Mouse (Mus musculus) gonadal fat pad, adult 2 months (tissue): Measurements from ENCODE around the gene Clca2. TPM values are rescaled to one million over a fixed set of nuclear protein-coding genes. Genes with fewer than 3 reads are reported as not detected.

ENCODE experiments used
- DNase-seq: peaks from one replicate; pipeline ENCODE4 v3.0.0-alpha.2; 2012; ENCODE audit warnings: low read depth
- polyA plus RNA-seq: library from polyadenylated mRNA; depleted of rRNA; stranded (reverse); fragments of >200 nt; gene quantifications from 2 replicates; pipeline ENCODE4 v1.2.3, GENCODE M21; 2012; rRNA removed

Clca2 gene
- 0.63 and 0.96 TPM in 2 replicates for polyA plus RNA-seq

DNA sequence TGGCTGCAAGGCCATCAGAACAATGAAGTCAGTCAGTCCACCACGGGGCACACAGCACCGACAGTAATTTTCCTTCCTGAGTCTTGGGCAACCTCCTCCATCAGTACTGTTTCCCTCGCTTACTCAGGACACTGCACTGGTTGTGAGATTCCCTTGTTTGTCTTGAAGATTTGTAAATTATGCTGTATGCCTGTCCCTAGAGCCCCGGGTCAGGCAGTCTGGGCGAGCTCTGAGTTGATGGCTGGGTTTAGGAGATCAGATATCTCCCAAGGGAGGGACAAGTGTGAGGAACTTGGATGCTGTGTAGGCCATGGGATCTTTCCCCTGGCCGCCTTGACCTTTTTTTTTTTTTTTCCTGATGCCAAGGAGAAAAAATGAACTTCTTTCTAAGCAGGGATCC, at the start of gene Clca2:
TSS of gene Clca2 (minus strand) at position 153 of the 400 bp plus-strand sequence.
- no peak for DNase-seq

DNA sequence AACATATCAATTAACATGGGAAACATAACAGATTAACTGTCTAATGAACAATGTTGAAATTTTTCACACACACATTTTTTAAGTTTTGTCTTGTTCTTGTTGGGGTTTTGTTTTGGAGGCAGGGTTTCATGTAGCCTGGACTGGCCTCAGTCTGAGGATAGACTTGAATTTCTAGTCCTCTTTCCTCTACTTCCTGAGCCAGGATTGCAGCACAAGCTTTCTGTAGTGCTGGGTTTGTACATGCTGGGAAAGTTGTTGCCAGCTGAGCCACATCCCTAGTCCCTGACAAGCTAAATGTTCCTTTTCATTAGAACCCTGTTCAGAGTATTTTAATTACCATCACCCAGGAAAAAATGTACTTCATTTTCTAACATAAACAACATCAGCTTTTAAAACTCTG, 48.7 kb upstream of the Clca2 start:
- peak; percentile 70 for DNase-seq

DNA sequence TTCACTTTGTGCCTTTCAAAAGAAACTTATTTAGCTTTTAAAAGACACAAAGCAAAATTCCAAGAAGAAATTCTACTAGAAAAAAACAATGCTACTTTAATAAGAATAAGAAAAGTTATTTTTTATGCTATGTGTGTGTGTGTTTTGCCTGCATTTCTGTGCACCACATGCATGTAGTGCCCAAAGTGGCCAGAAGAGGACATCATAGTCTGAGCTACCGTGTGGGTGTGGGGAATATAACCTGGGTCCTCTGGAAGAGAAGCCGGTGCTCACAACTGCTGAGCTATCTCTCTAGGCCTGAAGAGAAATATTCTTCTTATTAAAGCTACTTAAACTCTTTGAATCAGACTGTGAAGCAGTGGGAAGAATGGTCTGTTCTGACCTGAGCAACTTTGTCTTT, 48.2 kb upstream of the Clca2 start:
- no peak for DNase-seq

DNA sequence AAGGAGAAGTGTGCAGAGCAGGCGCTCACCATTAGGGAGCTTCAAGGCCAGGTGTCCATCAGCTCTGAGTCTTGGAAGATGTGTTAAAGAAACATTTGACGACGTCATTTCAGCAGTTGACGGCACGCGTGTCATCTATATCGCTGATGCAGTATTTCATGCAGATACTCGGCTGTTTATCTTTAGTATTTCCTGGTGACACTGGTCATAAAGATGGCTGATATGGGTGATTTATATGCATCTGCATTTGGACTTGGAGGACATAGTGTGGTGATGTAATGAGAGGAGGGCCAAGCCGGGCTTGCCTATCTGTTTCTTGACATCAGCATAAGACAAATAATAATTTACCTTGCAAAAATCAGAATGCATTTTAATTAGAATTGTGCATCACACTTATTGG, 47.6 kb upstream of the Clca2 start:
- DNase-seq: no peak

DNA sequence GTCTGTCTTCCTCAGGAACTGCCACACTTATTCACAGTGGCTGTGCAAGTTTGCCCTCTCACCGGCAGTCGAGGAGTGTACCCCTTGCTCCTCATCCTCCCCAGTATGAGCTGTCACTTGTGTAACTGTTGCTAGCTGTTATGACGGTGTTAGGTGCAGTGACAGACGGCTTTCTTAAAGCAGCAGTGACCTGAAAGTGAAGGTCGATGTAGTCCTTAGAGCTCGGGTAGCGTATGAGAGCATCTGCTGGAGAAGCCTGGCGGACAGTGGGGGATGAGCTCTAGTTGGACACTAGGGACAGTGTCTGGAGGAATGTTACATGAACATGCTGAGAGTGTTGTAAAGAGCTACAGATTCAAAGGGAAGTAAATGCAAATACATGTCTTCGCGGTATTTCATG, 44.6 kb upstream of the Clca2 start:
- no peak for DNase-seq

DNA sequence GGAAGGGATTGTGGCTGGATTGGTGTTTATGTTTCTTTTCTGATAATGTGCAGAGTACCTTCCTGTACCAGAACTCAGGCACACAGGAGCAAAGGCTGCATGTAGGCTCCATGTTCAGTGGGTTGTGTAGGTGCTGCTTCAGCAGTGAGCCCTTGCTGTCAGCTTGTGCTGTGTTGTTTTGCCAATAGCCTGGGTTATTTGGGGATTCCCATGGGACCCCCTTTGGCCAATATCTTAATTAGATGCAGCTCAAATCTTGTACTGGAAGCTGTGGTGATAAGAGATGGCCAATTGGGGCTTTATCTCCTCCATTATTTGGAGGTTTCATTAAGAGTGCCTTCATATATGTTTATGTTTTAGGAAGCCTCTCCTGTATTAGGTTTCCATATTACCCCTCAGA, 43.7 kb upstream of the Clca2 start:
- DNase-seq: no peak

DNA sequence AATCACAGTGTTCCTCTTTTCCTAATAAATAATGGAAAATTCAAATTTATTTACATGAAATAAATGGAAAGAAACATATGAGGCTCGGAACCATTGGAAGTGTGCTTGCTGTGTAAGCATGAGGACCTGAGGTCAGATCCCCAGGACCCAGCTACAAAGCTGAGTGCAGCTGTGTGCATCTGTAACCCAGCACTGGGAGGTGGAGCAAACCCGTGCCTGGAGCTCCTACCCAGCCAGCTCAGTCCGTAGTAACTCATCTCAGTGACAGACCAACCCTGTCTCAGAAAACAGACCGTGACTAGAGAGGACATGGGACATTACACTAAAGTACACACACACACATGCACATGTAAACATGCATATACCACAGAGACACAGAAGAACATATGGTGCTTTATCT, 41.0 kb upstream of the Clca2 start:
- no peak for DNase-seq

DNA sequence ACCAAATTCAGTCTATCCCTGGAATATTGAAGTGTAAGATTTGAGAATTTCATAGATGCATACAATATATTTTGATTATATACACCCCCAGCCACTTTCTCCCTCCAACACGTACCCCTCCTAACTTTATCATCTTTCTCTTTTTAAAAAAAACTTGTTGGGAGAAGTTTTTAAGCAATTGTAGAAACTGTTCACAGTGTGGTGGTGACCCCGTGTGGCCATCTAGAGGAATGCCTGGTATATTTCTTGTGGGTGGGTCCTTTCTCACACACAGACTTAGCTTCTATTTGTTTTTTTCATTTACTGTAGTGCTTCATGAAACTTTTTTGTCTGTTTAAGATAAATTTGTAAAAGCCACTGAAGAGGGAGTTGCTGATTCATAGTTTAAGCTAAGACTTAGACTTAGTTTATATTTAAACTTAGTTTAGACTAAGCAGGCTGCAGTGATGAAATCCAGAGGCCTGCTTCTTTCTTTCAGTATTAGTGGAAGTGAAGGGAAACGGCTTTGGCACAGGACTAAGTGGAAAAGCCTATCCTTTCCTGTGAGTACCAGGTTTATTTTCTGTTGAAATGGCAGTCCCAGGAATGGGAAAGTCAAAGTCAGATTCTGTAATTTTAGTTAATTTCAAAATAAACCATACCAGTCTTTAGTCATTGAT, 32.1 kb upstream of the Clca2 start:
- DNase-seq: no peak

DNA sequence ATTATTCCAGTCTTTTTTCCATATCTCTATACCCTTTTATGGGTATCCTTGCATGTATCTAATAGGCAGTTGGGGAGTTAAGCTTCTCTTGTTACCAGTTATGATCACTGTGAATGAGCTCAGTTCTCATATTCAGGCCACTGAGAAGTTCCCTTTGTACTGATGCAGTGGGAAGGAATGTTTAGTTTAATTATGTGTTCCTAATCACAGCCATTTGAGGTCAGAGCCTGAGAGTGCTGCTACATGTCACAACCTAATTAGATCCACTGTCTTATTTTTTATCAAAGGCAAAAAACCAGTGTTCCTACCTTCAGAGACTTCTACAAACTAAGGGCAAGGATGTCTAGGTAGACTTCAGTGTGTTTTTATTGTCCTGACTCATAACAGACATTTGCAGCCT, 30.1 kb upstream of the Clca2 start:
- DNase-seq: no peak

DNA sequence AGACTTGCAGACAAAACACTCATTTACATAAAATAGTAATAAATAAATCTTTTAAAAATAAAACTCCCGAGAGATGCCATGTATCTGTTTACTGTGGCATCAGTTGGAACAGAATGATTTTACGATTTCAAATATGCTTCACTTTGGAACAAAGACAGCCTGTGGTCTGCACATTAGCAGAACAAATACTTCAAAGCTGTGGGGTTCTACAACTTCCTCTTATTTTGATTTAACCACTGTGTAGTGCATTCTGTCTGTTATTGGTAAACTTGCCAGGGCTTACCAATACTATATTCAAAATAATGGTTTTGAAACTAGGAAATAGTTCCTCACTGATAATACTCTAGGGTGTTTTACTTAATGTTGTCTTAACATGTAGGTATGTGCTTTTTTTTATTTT, 27.4 kb upstream of the Clca2 start:
- DNase-seq: no peak

DNA sequence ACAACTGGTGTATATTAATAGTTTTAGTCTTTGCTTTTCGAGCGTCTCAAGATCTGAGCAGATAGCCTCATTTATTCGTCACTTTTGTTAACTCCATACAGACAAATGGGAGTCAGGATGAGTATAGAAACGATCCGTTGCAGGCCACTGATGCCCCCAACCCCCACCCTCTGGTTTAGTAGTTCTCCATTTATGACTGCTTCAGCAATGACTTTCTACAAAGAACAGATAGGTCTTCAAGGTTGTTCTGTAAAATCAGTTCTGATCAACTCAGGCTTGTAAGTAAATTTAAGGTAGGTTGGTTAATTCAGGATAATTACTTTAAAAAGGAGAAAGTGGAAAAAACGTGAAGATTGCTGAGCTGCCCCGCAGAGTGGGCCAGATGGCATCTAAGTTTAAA, 20.2 kb upstream of the Clca2 start:
- no peak for DNase-seq

DNA sequence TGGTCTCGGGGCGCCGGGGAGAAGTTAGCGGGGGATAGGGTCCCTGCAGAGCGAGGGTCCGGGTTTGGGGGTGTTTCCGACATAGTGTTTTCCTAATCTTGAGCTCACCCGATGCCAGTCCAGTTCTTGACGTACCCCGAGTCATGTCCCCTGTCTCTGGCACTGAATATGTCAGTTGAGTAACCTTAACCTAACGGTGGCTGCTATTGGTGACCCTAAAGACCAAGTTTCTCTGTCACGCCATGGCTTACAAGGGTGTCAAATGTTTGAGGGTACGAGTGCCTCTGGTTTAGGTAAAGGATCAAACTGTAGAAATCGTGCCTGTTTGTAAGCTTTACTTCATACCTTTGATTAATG, 19.7 kb upstream of the Clca2 start:
- DNase-seq: no peak

DNA sequence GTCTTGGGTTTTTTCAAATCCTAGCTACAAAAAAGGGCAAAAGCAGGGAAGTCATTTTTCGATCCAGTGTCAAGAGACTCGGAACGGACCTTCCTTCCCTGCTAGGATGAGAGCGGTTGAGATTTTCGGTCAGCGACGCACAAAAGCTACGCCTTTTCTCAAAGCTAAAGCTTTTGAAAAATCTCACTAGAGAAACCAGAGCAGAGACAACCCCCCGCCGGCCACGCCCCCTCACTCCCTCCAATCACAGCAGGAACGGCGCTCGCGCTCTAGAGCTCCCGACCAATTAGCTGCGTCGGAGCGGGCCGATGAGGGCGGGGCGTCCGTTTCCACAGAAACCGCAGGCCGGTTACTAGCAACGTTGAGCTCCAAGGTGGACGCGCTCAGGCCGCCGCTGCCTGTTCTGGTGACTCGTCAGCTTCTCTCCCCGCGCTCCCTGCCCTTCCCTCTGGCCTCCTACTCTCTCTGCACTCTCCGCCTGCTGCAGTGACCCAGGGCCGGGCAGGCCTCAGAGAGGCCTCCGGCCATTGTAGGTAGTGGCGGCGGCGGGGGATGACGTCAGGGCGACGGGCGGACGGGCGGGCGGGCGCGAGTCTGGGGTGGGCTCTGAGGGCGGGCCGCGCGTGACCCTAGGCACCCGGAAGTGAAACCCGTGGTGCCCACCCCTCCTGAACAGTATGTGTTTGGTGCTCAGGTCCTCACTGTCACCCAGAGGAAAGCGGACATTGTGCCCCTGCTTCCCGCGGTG, 19.2 kb upstream of the Clca2 start, which contains the start of gene Odf2l:
TSS of gene Odf2l (plus strand) at position 335 of the 748 bp plus-strand sequence.
- no peak for DNase-seq

DNA sequence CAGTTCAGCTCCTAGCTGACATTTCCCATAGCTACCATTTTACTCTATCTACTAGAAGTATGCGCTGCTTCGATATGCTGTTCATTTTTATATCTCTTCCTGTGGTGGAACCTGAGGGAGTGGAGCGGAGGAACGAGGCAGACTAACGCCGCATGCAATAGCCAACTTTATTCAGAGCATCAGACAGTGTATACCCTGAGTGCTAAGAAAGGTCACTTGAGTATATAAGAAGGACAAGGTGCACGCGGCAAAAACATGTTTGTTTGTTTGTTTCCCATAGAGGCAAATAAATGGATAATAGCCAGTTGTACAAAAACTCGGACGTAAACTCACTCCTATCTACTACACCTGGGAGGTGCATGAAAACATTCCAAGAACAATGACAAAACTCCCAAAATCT, 18.4 kb upstream of the Clca2 start:
- no peak for DNase-seq

DNA sequence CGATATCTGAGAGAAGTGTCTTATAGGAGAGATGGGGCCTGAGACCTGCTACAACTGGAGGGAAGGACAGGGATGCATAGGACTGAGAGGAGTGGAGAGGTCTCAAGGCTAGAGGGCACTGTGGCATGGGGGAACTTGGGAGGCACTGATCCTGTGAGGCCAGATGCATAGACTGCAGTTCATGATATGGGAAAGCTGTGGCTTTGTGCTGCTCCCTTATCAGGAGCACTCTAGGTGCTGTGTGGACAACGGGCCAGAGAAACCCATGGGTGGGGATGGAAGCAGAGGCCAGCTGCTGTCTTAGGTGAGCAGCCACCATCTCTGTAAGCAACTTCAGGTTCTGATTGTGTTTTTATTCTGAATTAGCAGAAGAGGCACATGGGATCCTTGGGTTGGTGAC, 15.9 kb upstream of the Clca2 start:
- DNase-seq: no peak

DNA sequence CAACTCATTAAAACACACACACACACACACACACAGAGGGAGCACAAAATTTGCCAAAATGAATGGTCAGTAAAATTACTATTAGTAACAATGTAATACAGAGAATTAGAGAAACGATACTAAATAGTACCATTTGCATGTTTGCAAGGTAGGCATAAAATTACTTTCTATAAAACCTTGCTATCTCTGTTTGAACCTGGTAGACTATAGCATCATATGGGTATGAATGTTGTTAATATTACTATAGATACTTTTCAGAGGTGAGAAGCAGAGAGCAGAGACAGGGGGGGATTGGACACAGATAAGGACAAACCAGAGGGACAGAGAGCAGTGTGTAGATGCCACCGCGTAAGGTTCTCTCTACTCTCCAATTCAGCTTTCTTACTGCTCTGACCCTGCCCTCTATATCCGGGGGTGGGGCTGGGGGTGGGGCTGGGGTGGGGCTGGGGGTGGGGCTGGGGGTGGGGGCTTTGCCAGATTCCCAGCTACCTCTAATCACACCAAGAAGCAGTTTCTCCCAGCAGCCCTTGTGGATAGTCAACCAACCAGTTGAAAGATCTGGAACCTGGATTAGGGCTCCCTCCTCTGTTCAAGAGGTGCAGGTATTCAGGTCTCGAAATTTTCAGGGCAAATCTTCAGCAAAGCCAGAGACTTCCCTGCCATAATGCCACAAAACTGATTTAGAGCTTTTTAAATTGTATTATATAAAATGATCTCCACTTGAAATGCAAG, 6.7 kb upstream of the Clca2 start:
- no peak for DNase-seq

DNA sequence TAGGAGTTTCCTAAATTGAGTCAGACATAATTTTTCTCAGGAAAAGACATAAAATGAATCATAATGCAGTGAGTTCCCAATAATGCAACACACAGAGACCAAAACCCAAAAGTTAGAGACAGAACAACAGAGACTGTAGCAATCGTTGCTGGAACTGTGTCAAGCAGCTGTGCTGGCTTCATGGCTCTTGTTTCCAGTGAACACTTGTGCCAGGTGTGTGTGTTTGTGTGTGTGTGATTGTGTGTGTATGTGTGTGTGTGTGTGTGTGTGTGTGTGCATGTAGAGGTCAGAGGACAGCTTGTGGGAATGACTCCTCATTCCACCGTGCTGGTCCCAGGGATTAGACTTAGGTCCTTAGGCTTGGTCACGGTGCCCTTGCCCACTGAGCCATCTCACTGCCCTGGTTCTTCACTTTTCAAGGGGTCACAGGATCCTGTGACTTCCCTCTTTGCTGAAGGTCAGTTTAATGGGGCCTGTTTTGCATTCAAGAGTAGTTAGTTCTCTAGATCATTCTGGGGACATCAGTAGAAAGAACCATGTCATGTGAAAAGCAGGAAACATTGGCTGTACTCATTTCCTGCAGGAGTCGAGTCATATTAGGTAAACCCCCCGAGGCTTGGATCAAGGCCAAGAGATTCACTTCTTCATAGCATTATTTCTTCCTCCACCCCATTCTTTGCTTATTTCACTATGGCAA, 6.0 kb upstream of the Clca2 start:
- no peak for DNase-seq

DNA sequence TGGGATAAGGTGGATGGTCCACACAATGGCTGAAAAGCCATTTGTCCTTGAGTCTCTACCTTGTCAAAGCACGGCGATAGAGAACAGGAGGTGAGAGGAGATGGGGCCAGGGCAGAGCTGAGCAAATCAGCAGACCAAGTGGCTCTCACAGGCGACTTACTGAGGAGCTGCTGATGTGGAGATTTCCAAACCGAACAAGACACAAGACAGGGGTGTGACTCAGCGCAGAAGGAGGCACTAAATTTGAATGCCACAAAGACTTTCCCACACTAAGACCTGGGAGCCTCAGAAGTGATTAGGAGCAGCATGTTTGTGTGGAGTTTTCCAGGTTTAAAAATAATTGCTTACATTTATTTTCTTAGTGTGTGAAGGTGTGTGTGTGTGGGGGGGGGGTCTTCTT, 4.5 kb upstream of the Clca2 start:
- DNase-seq: no peak

DNA sequence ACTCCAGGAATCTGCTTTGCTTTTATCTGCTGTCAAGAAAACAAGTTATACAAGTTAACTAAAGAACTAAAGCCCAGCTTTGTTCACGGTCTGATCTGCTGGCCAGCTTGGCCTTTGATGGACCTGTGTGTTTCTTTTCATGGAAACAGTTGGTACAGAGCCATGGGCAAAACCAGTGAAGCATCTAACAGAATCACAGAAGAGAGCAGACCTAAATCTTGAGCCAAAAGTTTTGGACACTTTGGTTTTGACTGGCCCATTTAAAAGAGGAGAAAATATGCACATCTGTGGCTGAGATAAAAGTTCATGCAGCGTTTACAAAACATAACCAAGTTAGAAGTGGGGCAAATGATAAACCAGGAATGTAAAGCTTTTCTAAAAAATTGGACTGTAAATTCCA, 4.1 kb upstream of the Clca2 start:
- DNase-seq: no peak

DNA sequence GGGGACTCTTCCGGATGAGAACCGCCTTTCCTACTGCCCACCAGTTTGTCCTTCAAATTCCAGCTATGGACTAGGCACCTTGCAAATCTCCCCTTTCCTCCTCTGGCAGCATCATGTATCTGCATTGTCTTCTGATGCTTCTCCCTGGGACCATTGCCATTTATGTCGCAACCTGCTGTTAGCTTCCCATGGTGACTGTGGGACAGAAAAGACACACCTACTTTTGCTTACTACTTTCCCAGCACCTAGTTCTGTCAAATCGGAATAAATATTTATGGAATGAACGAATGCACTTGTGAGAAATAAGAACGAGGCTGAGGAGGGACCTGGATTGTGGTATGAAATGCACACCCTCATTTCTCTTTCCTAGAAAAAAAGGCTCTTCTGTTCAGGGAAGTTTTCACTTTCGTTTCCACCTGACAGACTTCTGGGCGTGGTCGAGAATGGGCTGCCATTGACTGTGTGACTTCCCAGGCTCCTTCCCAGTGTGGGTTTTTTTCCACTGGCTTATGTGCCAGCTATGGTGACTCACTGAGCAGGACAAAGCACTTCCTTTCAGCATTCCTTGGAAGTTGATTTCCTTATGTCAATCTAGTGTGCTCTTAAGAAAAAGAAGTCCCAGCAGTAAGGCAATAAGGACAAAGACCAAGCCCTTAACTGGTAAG, 2.8 kb upstream of the Clca2 start:
- DNase-seq: peak; percentile 84

DNA sequence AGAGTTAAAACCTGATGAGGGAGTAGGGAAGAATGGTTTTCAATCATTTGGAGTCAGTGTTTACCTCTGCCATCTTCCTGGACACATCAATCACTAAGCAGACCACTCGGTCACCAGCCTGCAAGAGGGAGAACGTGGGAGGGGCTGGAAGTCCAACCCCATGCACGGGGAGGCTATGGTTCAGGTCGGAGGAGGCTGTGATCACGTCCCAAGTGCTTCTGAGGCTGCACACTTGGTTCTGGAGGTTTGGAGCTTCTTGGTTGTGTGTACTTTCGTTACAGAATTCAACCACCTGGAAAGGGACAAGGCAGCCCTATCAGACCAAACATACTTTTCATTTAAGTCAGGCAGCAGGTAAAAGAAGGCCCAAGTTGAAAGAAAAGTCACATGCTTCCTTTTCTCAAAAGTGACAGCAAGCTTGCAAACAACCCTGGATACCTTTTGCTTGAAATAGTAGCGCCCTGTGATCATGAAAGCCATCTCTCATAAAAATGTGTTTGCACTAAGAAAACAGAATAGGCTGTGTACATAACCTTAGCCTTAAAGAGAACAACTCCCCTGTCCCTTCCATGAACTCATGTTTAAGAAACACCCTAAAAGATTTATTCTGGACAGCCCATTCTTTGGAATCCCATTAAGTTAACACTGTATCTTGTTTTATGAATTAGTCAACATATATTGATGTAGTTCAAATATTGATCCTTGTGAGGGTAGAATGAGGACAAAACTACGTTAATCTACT, 11.2 kb downstream of the Clca2 start:
- no peak for DNase-seq
